Mouse (Mus musculus): Measurements from ENCODE around the gene Gab2.

Gene Gab2

GRCm38 (mm10) chr7:97081242-97081958 lies at the start of gene Gab2:
Gene Gab2, plus strand, starts transcription at chr7:97081586.
- under 1% methylated on average over 64 of the region's 83 CpGs for WGBS

- WGBS, result 68% methylated on average over 2 of the region's 2 CpGs
Measured at GRCm38 (mm10) chr7:97032412-97032811, 49.0 kb upstream of the Gab2 start.

- 76% methylated on average over 4 of the region's 4 CpGs for WGBS
Measured at GRCm38 (mm10) chr7:97039641-97040040, 41.7 kb upstream of the Gab2 start.

GRCm38 (mm10) chr7:97041868-97042449 lies 39.4 kb upstream of the Gab2 start:
- 86% methylated on average over 6 of the region's 6 CpGs for WGBS

- WGBS, result 90% methylated on average over 1 of the region's 1 CpGs
Measured at GRCm38 (mm10) chr7:97042981-97043380, 38.4 kb upstream of the Gab2 start.

- 95% methylated on average over 2 of the region's 2 CpGs for WGBS
Measured at GRCm38 (mm10) chr7:97060966-97061365, 20.4 kb upstream of the Gab2 start.

- 93% methylated on average over 3 of the region's 3 CpGs for WGBS
Measured at GRCm38 (mm10) chr7:97071512-97071911, 9.9 kb upstream of the Gab2 start.

GRCm38 (mm10) chr7:97072061-97072460 lies 9.3 kb upstream of the Gab2 start:
- WGBS, result 79% methylated on average over 5 of the region's 5 CpGs

- WGBS, result 82% methylated on average over 1 of the region's 1 CpGs
Measured at GRCm38 (mm10) chr7:97074974-97075373, 6.4 kb upstream of the Gab2 start.

GRCm38 (mm10) chr7:97078685-97079084 lies 2.7 kb upstream of the Gab2 start:
- 36% methylated on average over 4 of the region's 4 CpGs for WGBS

- 11% methylated on average over 6 of the region's 6 CpGs for WGBS
Measured at GRCm38 (mm10) chr7:97079145-97079544, 2.2 kb upstream of the Gab2 start.

GRCm38 (mm10) chr7:97079651-97080365 lies 1.6 kb upstream of the Gab2 start:
- 44% methylated on average over 4 of the region's 4 CpGs for WGBS

GRCm38 (mm10) chr7:97080621-97081241 lies 655 bp upstream of the Gab2 start:
- 37% methylated on average over 4 of the region's 4 CpGs for WGBS

- under 1% methylated on average over 37 of the region's 38 CpGs for WGBS
Measured at GRCm38 (mm10) chr7:97081959-97082218, 503 bp downstream of the Gab2 start.

GRCm38 (mm10) chr7:97082219-97083101 lies 1.1 kb downstream of the Gab2 start:
- WGBS, result under 1% methylated on average over 40 of the region's 40 CpGs

GRCm38 (mm10) chr7:97083579-97083978 lies 2.2 kb downstream of the Gab2 start:
- 86% methylated on average over 9 of the region's 9 CpGs for WGBS

- 77% methylated on average over 1 of the region's 1 CpGs for WGBS
Measured at GRCm38 (mm10) chr7:97084181-97084580, 2.8 kb downstream of the Gab2 start.

- 14% methylated on average over 4 of the region's 4 CpGs for WGBS
Measured at GRCm38 (mm10) chr7:97085291-97085690, 3.9 kb downstream of the Gab2 start.

- WGBS, result 83% methylated on average over 3 of the region's 3 CpGs
Measured at GRCm38 (mm10) chr7:97094241-97094640, 12.9 kb downstream of the Gab2 start.

- 91% methylated on average over 3 of the region's 3 CpGs for WGBS
Measured at GRCm38 (mm10) chr7:97108119-97108518, 26.7 kb downstream of the Gab2 start.

- 45% methylated on average over 1 of the region's 1 CpGs for WGBS
Measured at GRCm38 (mm10) chr7:97128949-97129348, 47.6 kb downstream of the Gab2 start.

- WGBS, result 75% methylated on average over 3 of the region's 3 CpGs
Measured at GRCm38 (mm10) chr7:97136453-97136852, 55.1 kb downstream of the Gab2 start.

Data from cerebral cortex, adult 2 months (tissue).